Mouse (Mus musculus) yolk sac, embryonic 10.5 days (tissue): ENCODE data around the gene Gm20498.
"Not testable (repeated sequence)": the region's sequence is repeated elsewhere in the genome, so short reads cannot be mapped to it uniquely, and the experiment has no call there.

ENCODE experiments used
- DNase-seq: peaks from one replicate; pipeline ENCODE4 v3.0.0-alpha.2; 2017; ENCODE audit warnings: low spot score

The Gm20498 gene

GRCm38 (mm10) chr12:81532316-81533028 is at the start of gene Gm20498, which contains the start of gene Synj2bp:
Gm20498 (minus strand) TSS chr12:81532905.
Synj2bp (minus strand) TSS chr12:81532911.
- DNase-seq: peak; percentile 91

DNA sequence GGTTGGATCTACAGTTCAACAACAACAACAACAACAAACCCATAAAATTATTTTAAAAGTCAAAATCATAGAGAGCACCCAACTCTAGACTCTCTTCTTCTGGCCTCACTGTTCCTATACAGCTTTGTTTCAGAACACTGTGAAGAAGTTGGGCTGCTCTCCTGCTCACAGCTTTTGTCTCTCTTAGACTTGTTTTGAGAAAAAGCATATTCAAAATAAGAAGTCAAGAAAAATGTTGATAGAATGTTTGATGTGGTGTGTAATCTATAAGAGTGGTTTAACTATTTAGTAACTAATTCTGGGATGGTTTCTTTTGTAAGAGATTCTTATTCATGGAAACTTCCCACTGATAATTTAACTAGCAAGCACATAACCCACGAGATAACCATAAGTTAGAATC is 35.7 kb upstream of the Gm20498 start, which contains the start of gene Adam21:
Gene Adam21 (minus strand): TSS at position 101 of the 400 bp plus-strand sequence.
- DNase-seq: no peak

DNA sequence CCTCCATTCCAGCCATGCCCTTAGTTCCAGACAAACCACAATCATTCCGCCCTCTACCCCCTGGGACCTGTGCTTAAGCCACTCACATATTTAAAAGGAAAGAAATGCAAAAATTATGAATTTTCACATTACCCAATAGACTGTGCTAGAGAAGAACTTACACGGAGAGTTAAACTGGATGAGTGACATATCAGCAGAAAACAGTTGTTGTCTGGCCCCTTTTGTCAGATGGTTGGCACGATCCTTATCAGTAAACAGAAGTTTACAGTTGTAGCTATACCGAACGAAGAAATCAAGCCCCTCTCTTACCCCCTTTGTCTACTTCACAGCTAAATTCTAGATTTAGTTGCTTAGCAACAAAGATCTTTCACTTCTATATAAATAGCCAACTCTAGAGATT is 35.2 kb upstream of the Gm20498 start:
- no peak for DNase-seq

DNA sequence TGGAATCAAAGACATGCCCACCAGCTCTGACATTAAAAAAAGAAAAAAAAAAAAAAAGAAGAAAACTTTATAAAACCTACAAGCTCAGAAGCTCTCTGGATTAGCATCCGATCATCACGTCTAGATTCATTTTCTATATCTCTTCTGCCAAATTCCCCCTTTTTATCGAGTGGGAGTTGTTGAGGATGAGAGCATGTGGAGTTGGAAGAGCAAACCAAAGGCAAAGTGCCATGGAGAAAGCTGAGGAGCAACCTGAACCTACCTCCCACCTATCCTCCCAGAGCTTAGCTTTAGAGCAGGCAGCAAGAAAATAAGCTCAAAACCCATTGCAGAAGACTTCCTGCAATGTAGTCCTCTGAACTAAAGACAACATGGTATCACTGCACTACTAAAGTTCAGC is 31.5 kb upstream of the Gm20498 start:
- DNase-seq: no peak

DNA sequence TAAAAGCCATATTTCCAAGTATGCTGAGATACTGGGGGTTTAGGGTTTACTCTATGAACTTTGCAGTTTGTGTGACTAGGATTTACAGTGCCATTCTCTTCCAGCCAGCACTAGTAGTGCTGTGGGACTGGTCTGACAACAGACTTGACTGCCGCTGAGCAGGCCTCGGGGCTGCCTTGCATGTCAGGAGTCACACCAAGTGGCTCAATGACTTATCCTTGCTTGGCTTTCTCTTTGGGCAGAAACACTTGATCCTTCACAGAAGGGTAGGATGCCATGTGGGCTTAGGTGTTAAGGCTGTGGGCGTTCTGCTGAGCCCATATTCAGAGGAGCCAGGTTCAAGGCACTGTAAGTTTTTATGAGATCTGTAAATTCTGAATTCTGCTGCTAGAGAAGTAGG is 16.6 kb upstream of the Gm20498 start:
- DNase-seq: no peak

DNA sequence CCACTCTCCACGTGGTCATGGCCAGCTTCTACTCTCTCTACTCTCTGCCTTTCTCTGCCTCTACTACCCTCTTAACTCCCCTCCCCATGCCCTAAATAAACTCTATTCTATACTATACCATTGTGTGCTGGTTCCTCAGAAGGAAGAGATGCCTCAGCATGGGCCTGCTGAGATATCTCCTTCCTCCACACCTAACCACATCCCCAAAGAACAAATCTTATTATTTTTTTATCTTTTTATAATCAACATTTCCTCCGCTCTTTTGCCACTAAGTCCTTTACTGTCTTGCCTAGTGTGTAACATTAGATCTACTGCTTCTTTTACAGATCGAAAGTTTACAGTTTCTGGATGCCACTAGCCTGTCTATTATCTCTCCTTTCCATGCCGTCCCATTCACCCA is 14.5 kb upstream of the Gm20498 start:
- DNase-seq: no peak

DNA sequence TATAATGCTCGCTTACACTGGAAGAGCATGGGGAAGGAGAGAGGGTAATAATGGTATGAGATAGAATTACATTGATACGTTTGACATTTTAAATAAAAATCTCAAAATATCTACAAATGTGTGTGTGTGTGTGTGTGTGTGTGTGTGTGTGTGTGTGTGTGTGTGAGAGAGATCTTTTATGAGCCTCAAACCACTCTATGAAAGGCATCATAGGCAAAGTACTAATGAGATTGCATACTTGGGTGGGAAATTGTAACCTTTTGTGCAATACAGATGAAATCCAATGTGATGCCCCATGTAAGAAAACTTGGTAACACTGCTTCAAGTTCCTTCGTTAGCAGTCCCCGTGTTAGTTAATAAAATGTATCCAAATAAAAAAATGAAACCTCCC is 319 bp upstream of the Gm20498 start:
- no peak for DNase-seq

- not testable (repeated sequence) for DNase-seq
These were observed 2.1 kb downstream of the Gm20498 start for GRCm38 (mm10) chr12:81530587-81530986.

- not testable (repeated sequence) for DNase-seq
These were observed 35.8 kb downstream of the Gm20498 start for GRCm38 (mm10) chr12:81496906-81497305.

GRCm38 (mm10) chr12:81490491-81490890 is 42.2 kb downstream of the Gm20498 start:
- peak; percentile 19 for DNase-seq

GRCm38 (mm10) chr12:81485311-81485710 is 47.4 kb downstream of the Gm20498 start:
- DNase-seq: no peak

- DNase-seq: peak; percentile 93
These were observed 47.9 kb downstream of the Gm20498 start, which contains the start of gene Cox16 for GRCm38 (mm10) chr12:81484727-81485191. Cox16 (minus strand) TSS chr12:81485127.

GRCm38 (mm10) chr12:81484212-81484611 is 48.5 kb downstream of the Gm20498 start:
- no peak for DNase-seq

DNA sequence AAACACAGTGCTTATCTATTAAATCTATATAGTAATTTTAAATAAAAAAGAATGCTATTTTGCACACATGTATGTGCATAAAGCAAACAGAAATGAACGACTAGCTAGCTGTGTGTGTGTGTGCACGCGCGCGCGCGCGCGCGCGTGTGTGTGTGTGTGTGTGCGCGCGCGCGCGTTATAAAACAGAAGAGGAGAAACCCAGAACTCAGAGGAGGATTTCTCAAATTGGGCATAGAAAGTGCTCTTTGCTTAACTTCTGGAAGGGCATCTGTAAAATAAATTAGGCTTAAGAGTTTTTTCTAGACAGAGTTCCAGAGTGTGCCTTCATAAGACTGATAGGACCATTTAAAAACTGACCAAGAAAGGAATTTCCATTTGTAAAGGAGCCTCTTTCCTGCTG is 49.0 kb downstream of the Gm20498 start:
- no peak for DNase-seq

- not testable (repeated sequence) for DNase-seq
These were observed 73.7 kb downstream of the Gm20498 start for GRCm38 (mm10) chr12:81459051-81459450.

- DNase-seq: not testable (repeated sequence)
These were observed 93.7 kb downstream of the Gm20498 start for GRCm38 (mm10) chr12:81438985-81439384.

DNA sequence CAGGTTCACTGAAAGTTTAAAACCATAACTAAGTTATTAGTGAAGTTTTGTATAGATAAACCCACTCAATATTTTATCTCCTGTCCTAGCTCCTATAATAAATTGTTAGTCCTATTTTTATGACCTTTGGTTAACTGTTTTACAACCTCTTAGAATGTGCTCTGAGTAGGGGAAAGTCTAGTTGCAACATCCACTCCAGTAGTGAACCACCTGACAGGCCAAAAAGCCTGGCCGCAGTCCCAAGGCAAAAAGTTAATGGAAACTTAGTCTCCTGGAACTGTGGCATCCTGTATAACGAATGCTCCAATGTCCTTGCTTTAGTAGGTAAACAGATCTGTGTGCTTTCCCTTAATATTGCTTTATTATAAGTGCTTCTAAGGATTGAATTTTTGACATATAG is 97.9 kb downstream of the Gm20498 start:
- DNase-seq: not testable (repeated sequence)

- no peak for DNase-seq
These were observed 110.9 kb downstream of the Gm20498 start, which contains the start of gene Adam4 for GRCm38 (mm10) chr12:81421846-81422245. Adam4 (minus strand) TSS chr12:81421946.

DNA sequence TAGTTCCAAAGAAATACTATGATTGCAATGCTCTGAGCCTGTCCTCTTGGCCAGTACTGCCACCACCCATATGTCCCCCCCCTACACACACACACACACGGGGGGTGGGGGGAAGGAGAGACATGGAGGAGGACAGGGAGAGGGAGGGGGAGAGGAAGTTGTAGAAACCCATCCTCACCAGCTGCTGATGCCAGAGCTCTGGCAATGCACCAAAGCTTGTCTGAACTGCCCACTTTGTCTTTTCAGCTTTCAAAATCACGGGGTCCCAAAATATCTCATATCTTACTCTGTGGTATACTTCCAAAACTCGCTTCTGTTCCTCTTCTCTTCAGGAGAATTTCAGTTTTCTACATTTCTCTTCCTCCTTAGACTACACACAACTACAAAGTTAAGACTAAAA is 119.5 kb downstream of the Gm20498 start:
- no peak for DNase-seq

GRCm38 (mm10) chr12:81408966-81409365 is 123.7 kb downstream of the Gm20498 start:
- no peak for DNase-seq

- peak; percentile 12 for DNase-seq
These were observed 130.5 kb downstream of the Gm20498 start for GRCm38 (mm10) chr12:81402187-81402586.

DNA sequence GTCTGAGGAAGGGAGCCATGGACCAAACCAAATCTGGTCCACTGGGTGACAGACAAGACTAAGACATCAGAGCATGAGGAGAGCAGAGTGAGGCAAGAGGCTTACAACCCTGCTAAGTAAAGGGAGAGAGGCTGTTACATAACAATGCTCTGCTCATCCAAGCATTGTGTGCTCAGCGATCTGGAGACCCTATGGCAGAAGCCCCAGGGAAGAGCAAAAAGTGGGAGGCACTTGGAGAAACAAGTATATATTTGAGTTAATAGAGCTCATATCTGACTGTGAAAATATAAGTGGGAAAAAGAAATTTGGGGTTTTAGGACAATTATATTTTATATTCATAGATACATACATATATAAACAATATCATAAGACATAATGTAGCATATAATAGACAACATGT is 153.3 kb downstream of the Gm20498 start, which contains the start of gene Gm4787:
Gene Gm4787 (minus strand): TSS at position 101 of the 400 bp plus-strand sequence.
- not testable (repeated sequence) for DNase-seq

- DNase-seq: no peak
These were observed 198.9 kb downstream of the Gm20498 start for GRCm38 (mm10) chr12:81333841-81334240.
